Mouse (Mus musculus) lung, adult 2 months (tissue): ENCODE measurements around the gene Tmbim7.

ENCODE experiments used
- CTCF ChIP-seq: fragments of 200-500 bp; IDR thresholded peaks from 2 replicates; pipeline ENCODE4 v1.5.1; 2011; ENCODE audit warnings: mild to moderate bottlenecking, low read length, control low read depth; ENCODE audit not compliant: insufficient read depth
- POLR2A ChIP-seq: fragments of 200-500 bp; IDR thresholded peaks from 2 replicates; pipeline ENCODE4 v1.6.1; 2011; ENCODE audit warnings: low read depth, mild to moderate bottlenecking, control low read depth, low read length, borderline replicate concordance; ENCODE audit errors: extremely low read depth

GRCm38 (mm10) chr5:3700025-3700424 lies 49.0 kb downstream of the Tmbim7 start:
- TF ChIP-seq CTCF, result no peak
- no peak for TF ChIP-seq POLR2A
